Mouse (Mus musculus) pancreas, adult 10 weeks (tissue): ENCODE measurements around the gene Tatdn3. TPM values are rescaled to one million over a fixed set of nuclear protein-coding genes. Genes with fewer than 3 reads are reported as not detected.

ENCODE experiments used
- polyA plus RNA-seq: library from polyadenylated mRNA; stranded (reverse); fragments of 350-450 nt; fragmentation: Illumina TruSeq; extraction: RNeasy Lipid Tissue Mini Kit (QIAGEN cat#74804); gene quantifications from one replicate; pipeline ENCODE4 v1.2.3, GENCODE M21; 2015; ENCODE audit warnings: low read depth, low replicate concordance; ENCODE audit not compliant: insufficient read depth

The Tatdn3 gene
- polyA plus RNA-seq = 10.7 TPM

DNA sequence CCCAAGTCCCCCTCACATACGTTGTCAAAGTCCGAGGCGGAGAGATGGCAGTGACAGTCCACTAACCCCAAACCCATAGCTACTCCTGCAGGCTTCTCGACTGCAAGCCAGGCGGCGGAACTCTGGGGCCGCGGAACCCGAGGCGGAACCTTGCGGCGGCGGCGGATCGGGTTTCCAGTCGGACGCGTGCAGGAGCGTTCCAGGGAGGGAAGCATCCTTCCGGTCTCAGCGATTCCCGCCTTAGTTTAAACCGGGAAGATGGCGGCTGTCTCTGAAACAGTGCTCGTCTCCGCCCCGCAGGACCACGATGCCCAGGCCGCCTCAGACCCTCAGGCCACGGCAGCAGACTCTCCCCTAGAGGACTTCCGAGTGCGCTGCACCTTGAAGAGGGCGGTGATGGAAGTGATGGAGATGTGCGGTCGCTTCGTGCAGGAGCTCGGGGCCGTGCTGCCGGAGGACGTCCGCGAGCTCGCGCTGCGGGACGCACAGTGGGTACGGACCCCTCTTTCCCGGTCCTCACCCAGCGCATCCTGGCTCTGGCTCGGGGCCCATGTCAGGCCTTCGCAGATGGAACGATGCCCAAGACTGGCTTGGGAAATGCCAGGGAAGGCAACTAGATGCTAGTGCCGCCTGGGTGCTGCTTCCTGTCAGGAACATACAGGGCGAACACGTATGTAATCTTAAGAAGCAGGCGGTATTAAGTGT is at the start of gene Tatdn3, which contains the start of gene Nsl1:
Gene Tatdn3 (minus strand): TSS at position 152 of the 705 bp plus-strand sequence.
Gene Nsl1 (plus strand): TSS at position 232 of the 705 bp plus-strand sequence.

DNA sequence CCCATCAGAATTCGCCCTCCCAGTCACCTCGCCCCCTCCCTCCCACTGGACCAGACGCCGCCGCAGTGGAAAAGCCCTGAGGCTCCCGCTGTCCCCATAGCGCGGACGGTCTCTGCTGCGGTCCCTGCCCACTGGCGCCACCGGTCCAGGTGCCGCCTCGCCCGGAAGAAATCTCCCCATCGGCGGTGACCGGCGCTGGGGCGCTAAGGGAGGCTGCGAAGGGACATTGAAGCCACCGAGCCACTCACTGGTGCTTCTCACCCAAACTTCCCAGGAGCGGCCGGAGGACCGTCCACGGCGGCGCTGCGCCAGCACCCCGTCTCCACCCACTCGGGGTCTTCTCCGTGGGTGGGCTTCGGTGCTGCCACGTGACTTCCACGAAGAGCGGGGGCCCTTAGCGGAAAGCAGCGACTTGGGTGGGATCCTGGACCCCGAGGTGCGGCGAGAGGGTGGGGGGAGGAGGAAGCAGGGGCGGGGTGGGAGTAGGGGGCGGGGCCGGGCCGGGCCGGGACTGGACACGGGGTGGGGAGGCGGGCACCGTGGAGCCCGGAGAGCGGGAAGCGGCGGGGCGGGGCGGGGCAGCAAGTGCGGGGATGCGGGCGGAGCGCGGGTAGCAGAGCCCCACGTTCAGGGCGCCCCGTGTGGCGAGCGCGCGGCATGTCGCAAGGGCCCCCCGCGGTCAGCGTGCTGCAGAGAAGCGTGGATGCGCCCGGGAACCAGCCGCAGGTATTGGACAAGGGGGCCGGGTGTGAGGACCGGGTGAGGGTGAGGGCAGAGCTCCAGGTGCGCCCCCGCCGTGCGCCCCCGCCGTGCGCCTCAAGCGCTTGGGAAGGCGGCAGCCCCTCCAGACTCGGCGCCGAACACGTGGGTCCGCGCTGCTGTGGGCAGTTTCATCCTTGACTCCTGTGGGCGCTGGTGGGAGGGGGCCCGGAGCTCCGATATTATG is 35.3 kb upstream of the Tatdn3 start, which contains the start of gene Batf3:
Gene Batf3 (plus strand): TSS at position 46 of the 946 bp plus-strand sequence.

DNA sequence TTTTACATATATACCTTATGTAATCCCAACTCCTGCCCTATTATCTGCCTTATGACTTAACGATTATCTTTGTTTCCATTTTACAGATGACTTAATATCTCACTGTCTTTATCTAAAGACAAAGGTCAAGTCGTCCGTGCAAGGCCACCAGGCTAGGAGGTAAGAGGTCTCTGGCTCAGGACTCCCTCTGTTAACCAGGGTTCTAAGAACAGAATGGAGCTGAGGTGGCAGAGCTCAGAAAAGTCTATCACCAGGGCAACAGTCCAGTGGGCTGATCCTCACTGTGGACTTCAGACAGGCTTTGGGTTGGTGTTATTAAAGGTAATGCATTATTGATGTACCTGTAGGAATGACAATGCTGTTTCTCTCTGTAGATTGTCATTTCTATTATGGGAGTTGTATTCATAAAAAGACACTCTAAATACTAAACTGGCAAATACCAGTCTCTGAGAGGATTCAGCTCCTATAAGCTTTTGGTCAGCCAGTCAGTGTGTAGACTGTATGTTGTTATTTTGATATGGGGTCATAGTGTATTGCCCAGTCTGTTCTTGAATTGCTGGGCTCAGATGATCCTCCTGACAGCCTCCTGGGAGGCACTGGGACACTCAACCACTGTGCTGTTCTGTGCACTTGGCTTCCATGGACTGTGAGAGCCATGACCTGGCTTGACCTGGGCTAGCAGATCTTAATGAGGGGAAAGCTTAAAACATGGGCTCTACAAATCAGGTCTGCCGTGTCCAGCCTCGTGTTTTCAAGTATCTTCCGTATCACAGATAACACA is 26.0 kb downstream of the Tatdn3 start, which contains the start of gene Spata45:
Gene Spata45 (plus strand): TSS at position 86 of the 781 bp plus-strand sequence.

DNA sequence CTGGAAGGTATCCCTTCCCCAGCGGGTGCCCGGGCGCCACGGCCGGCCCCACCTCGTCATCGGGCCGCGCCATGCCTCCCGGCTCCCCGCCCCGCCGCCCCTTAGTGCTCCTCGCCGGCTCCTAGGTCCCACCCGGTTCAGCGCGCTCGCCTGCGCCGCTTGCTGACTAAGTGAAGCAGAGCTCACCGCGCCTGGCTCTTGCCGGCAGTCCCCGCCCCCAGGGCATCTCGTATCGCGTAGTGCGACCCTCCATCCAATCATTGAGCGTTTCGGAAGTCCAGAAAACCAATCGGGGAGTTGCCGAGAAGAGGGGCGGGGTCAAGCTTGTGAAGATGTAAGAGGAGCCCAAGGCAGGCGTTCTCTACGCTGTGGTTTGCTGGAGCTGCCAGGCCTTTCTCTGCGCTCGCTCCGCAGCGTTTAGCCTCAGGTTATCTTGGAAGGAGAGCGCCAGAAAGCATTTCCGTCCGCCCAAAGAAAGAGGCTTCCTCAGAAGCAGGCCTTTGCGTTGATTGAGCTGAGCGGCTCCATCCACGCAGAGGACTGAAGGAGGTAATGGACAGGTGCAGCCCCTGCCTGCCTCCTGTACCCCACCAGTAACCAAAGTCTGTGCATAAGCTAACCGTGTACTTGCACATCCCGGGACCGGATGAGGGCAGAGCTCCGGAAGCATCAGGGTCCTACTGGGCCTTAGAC is 36.6 kb downstream of the Tatdn3 start, which contains the start of gene Flvcr1:
Gene Flvcr1 (minus strand): TSS at position 138 of the 693 bp plus-strand sequence.

Other genes starting within 250 kb of the Tatdn3 start
- 5.1 TPM for gene Rps6kc1, start 151.2 kb downstream of the Tatdn3 start, polyA plus RNA-seq
- 7.1 TPM for gene Angel2, start 137.8 kb downstream of the Tatdn3 start, polyA plus RNA-seq
- not detected for gene Vash2, start 83.6 kb downstream of the Tatdn3 start, polyA plus RNA-seq
- gene Flvcr1, start 36.8 kb downstream of the Tatdn3 start, polyA plus RNA-seq = 3.6 TPM
- not detected for gene Spata45, start 26.3 kb downstream of the Tatdn3 start, polyA plus RNA-seq
- gene Nsl1, start 80 bp upstream of the Tatdn3 start, polyA plus RNA-seq = not detected
- 1.9 TPM for gene Batf3, start 34.9 kb upstream of the Tatdn3 start, polyA plus RNA-seq
- not detected for gene Fam71a, start 101.9 kb upstream of the Tatdn3 start, polyA plus RNA-seq
- 6.2 TPM for gene Atf3, start 155.1 kb upstream of the Tatdn3 start, polyA plus RNA-seq